Mouse (Mus musculus) limb, embryonic 14.5 days (tissue): ENCODE data around the gene Ccdc88c. TPM values are rescaled to one million over a fixed set of nuclear protein-coding genes. Genes with fewer than 3 reads are reported as not detected.

Experiments
- ATAC-seq: fragments of 200-750 bp; cut with Nextera tagmentation; 2 replicates; pipeline ENCODE4 v1.8.0; 2017; ENCODE audit warnings: low read depth, moderate number of reproducible peaks, moderate TSS enrichment; ENCODE audit not compliant: low FRiP score
- DNase-seq: peaks from one replicate; pipeline ENCODE4 v3.0.0-alpha.2; 2015; ENCODE audit warnings: low spot score
- H3K27ac ChIP-seq: fragments of 300-500 bp; sonication (generic); replicated peaks from 2 replicates; pipeline ENCODE4 v1.5.1; 2014; ENCODE audit warnings: low read depth, mild to moderate bottlenecking, low read length, moderate library complexity, mixed read lengths
- H3K27me3 ChIP-seq: fragments of 300-500 bp; sonication (generic); 2 replicates; pipeline ENCODE4 v1.6.1; 2014; ENCODE audit warnings: low read length, mixed read lengths; ENCODE audit not compliant: control insufficient read depth, insufficient read depth
- H3K36me3 ChIP-seq: fragments of 300-500 bp; sonication (generic); 2 replicates; pipeline ENCODE4 v1.6.1; 2014; ENCODE audit warnings: mild to moderate bottlenecking, low read length, moderate library complexity, mixed read lengths; ENCODE audit not compliant: control insufficient read depth, insufficient read depth
- H3K4me1 ChIP-seq: fragments of 300-500 bp; sonication (generic); 2 replicates; pipeline ENCODE4 v1.6.1; 2014; ENCODE audit warnings: antibody characterized with exemption, low read length, mixed read lengths; ENCODE audit not compliant: control insufficient read depth, insufficient read depth
- H3K4me2 ChIP-seq: fragments of 300-500 bp; sonication (generic); replicated peaks from 2 replicates; pipeline ENCODE4 v1.6.1; 2014; ENCODE audit warnings: low read depth, mild to moderate bottlenecking, low read length, moderate library complexity; ENCODE audit not compliant: severe bottlenecking
- H3K4me3 ChIP-seq: fragments of 300-500 bp; sonication (generic); replicated peaks from 2 replicates; pipeline ENCODE4 v1.5.1; 2014; ENCODE audit warnings: low read length
- H3K9ac ChIP-seq: fragments of 300-500 bp; sonication (generic); 2 replicates; pipeline ENCODE4 v1.6.1; 2014; ENCODE audit warnings: mild to moderate bottlenecking, low read depth, low read length, moderate library complexity; ENCODE audit not compliant: severe bottlenecking
- H3K9me3 ChIP-seq: fragments of 300-500 bp; sonication (generic); 2 replicates; pipeline ENCODE4 v1.6.1; 2016; ENCODE audit warnings: low read length; ENCODE audit not compliant: control insufficient read depth
- POLR2A ChIP-seq: fragments of 200-500 bp; IDR thresholded peaks from 2 replicates; pipeline ENCODE4 v1.8.0; 2012; ENCODE audit warnings: inconsistent platforms, mild to moderate bottlenecking, moderate library complexity, borderline replicate concordance; ENCODE audit not compliant: insufficient read depth, insufficient read length; ENCODE audit errors: extremely low read depth
- WGBS: fragments of 180-500 bp; shearing (Covaris S2); extraction: QIAGEN DNeasy Blood & Tissue Kit; methylation state at CpG from one replicate; pipeline ENCODE4 v1.1.7; 2014; 5-methylcytosine and 5-hydroxymethylcytosine counted together
- polyA plus RNA-seq, 2 experiments: library from polyadenylated mRNA; depleted of rRNA in 1 of 2; stranded (reverse) in 1 of 2; unstranded in 1 of 2; fragments of >200 nt; fragmentation: Nextera tagmentation in 1 of 2; extraction: Ambion mirVana in 1 of 2; gene quantifications; 2 replicates each; pipeline versions ENCODE4 v1.2.1 to v1.2.3; 2012 to 2014

Gene Ccdc88c
- polyA plus RNA-seq, 2 experiments, result 5.2 to 6.5 TPM

DNA sequence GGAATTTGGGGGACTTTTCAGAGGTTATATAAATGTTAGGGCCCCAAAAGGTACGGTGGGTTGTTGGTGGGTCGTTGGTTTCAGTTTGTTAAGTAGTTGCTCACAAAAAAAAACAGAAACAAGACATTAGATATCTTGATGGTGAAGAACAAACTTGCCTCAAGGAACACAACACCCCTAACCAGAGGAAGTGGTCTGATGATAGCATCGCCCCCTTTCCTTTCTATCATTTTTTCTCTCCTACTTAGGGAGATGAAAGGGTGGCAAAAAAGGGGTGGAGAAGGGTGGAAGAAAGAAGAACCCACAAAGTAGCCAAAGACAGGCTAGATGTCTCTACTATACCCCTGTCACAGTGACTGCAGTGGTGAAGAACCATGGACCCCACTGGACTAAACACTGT lies 138.3 kb downstream of the Ccdc88c start:
- no peak overlapping the region for H3K4me2 ChIP-seq
- no peak for ATAC-seq
- H3K36me3 ChIP-seq, result no peaks in the 10 kb centered on the region
- no peaks in the 10 kb centered on the region for H3K27me3 ChIP-seq
- TF ChIP-seq POLR2A, result no peak
- H3K4me1 ChIP-seq, result no peaks in the 10 kb centered on the region
- no peak overlapping the region for H3K4me3 ChIP-seq
- no peak overlapping the region for H3K27ac ChIP-seq
- 81% methylated on average over 3 of the region's 3 CpGs for WGBS
- no peak overlapping the region for H3K9ac ChIP-seq
- no peaks in the 10 kb centered on the region for H3K9me3 ChIP-seq
- DNase-seq, result no peak

DNA sequence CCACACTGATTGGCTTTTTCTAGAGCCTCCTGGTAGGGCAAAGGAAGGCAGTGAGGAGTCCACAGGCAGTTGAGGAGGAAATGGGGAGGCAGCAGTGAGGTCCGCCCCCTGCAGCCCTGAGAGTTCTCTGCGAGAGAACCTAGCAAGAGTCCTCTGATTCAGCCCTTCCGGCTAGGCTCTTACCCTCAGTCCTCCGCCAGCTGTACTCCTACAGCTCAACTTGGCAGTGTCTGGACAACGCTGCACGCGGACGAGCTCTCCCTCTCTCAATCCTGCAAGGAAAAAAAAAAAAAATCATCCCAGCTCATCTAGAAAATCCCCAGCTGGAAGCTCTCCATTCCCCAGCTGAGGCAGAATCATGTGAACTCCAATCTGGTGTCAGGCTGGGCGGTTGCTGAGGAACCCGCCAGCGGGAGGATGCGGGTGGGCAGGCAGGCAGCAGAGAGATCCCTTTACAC lies 141.0 kb downstream of the Ccdc88c start:
- Histone ChIP-seq H3K9ac (no peak overlapping the region), H3K9me3 (no peaks in the 10 kb centered on the region), H3K36me3 (no peaks in the 10 kb centered on the region), H3K27me3 (no peaks in the 10 kb centered on the region), H3K27ac (no peak overlapping the region), H3K4me3 (no peak overlapping the region), H3K4me2 (no peak overlapping the region), H3K4me1 (no peaks in the 10 kb centered on the region)
- ATAC-seq, result no peak
- no peak for TF ChIP-seq POLR2A
- WGBS, result 44% methylated on average over 12 of the region's 12 CpGs
- DNase-seq, result no peak

DNA sequence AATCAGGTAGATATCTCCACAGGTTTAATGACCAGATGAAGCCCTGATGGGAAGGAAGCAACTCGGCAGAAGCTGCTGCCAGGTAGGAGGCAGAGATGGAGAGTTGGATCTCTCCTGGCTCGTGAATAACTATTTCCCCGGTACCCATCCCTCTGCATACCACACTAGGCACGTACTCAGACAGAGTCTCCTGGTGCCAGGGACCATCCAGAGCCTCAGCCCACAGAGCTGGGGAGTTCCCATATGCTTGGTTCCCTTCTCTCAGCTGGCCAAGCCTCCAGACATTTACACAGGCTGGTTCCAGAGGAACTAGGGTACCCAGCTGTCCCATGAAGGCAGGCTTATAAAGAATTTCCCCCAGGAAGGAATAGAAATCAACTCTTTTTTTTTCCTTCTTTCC lies 142.0 kb downstream of the Ccdc88c start:
- TF ChIP-seq POLR2A, result no peak
- Histone ChIP-seq H3K27me3 (no peaks in the 10 kb centered on the region), H3K4me1 (no peaks in the 10 kb centered on the region), H3K9ac (no peak overlapping the region), H3K27ac (no peak overlapping the region), H3K9me3 (no peaks in the 10 kb centered on the region), H3K36me3 (no peaks in the 10 kb centered on the region), H3K4me2 (no peak overlapping the region), H3K4me3 (no peak overlapping the region)
- WGBS, result 82% methylated on average over 4 of the region's 4 CpGs
- ATAC-seq, result no peak
- no peak for DNase-seq

GRCm38 (mm10) chr12:100885585-100885984 lies 143.3 kb downstream of the Ccdc88c start:
- DNase-seq (no peak), ATAC-seq (no peak)
- WGBS, result 94% methylated on average over 3 of the region's 3 CpGs
- Histone ChIP-seq H3K27me3 (no peaks in the 10 kb centered on the region), H3K9ac (no peak overlapping the region), H3K27ac (no peak overlapping the region), H3K4me3 (no peak overlapping the region), H3K36me3 (no peaks in the 10 kb centered on the region), H3K4me2 (no peak overlapping the region), H3K9me3 (no peaks in the 10 kb centered on the region), H3K4me1 (no peaks in the 10 kb centered on the region)
- no peak for TF ChIP-seq POLR2A

GRCm38 (mm10) chr12:100883168-100883567 lies 145.7 kb downstream of the Ccdc88c start:
- Histone ChIP-seq H3K27ac (no peak overlapping the region), H3K27me3 (no peaks in the 10 kb centered on the region), H3K4me2 (no peak overlapping the region), H3K36me3 (no peaks in the 10 kb centered on the region), H3K4me1 (no peaks in the 10 kb centered on the region), H3K4me3 (no peak overlapping the region), H3K9ac (no peak overlapping the region), H3K9me3 (no peaks in the 10 kb centered on the region)
- WGBS, result 51% methylated on average over 7 of the region's 7 CpGs
- no peak for ATAC-seq
- no peak for DNase-seq
- TF ChIP-seq POLR2A, result no peak

- Histone ChIP-seq H3K4me2 (no peak overlapping the region), H3K4me3 (no peak overlapping the region), H3K9ac (no peak overlapping the region), H3K36me3 (no peaks in the 10 kb centered on the region), H3K4me1 (no peaks in the 10 kb centered on the region), H3K27me3 (no peaks in the 10 kb centered on the region), H3K9me3 (no peaks in the 10 kb centered on the region), H3K27ac (no peak overlapping the region)
- TF ChIP-seq POLR2A, result no peak
- 87% methylated on average over 16 of the region's 16 CpGs for WGBS
- DNase-seq (no peak), ATAC-seq (no peak)
Measured at GRCm38 (mm10) chr12:100878556-100878955, 150.3 kb downstream of the Ccdc88c start.
